In genomic region chr16:37947160-37947559, GRCm38 (mm10) we compare ENCODE assay signal across 8 mouse cellular contexts. TPM values are rescaled to one million over a fixed set of nuclear protein-coding genes. Genes with fewer than 3 reads are reported as not detected.
DNase-seq lines count a peak whose midpoint lies in the region.

No protein-coding gene starts in this region.

- peak; percentile 22 for DNase-seq in CD4-positive helper T cell, adult 2 months (ENCODE audit: low read depth, low spot score)
- peak; percentile 45 for DNase-seq in Muller cell, postnatal 12 days (ENCODE audit: inconsistent ontology term)
- DNase-seq in cerebellum, adult 9-11 months: peak; percentile 40
- DNase-seq in gastrocnemius, postnatal 4 days (ENCODE audit: low spot score in 2 of 2): peak; percentile 52 to 64
- DNase-seq in kidney, adult 9 months: peak; percentile 54
- peak; percentile 85 for DNase-seq in lung, postnatal 10 days
- peak; percentile 79 for DNase-seq in retina, embryonic 14.5 days (ENCODE audit: low spot score)
- DNase-seq in yolk sac, embryonic 10.5 days (ENCODE audit: low spot score): peak; percentile 20

RNA-seq across cellular contexts. Expression of gene Gpr156, which starts 30.9 kb away (rescaled TPM):
- 1 to 10 TPM in 1 of 2 experiments, under 1 TPM in 1; 0.88 to 1.5 TPM for total RNA-seq in gastrocnemius, postnatal 4 days (2021)

Comparison
In these comparisons a context has a peak if more than half of its experiments do, and no peak if none do; other contexts are left out.
1. Peak in every context shown above with its lines: DNase-seq.
2. DNase-seq: peak in every context shown above with its lines; median percentile 85 in lung, postnatal 10 days; 79 in retina, embryonic 14.5 days; 58 in gastrocnemius, postnatal 4 days; 54 in kidney, adult 9 months; 45 in Muller cell, postnatal 12 days; 40 in cerebellum, adult 9-11 months; 22 in CD4-positive helper T cell, adult 2 months; 20 in yolk sac, embryonic 10.5 days.